Comparison of ENCODE assay signal across 10 mouse cellular contexts in the genomic region with DNA sequence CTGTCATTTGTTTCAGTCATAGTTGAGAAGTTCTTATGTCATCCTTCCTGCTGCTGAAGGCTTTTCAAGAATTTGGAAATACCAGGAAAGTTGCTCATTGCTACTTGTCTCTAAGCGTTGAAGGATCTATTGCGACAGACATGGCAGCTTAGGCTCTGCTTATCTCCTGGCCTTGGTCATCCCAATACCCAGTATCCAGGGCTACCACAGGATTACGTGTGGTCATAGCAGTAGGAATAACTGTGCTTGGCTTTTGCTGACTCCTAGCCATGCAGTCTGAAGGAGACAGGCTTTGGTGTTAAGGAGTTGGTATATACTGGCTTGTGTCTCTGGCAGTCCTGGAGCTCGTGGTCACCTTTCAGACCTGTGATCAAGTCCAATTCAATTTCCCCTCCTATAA. TPM values are rescaled to one million over a fixed set of nuclear protein-coding genes. Genes with fewer than 3 reads are reported as not detected.
DNase-seq lines count a peak whose midpoint lies in the region; ATAC-seq and TF ChIP-seq lines count a peak whose summit lies in the region.
"Had no signal": no experiment of that assay in that cellular context is flagged by ENCODE, and none has a peak within 500 bp of the region (broad histone marks: within the 10 kb centered on the region; RNA-seq: fewer than 3 reads in every experiment).

No protein-coding gene starts in this region.

- POLR2A ChIA-PET in Patski (lab: Charles Lee), result no interaction called here

- no peaks in the 10 kb centered on the region for H3K9me3 ChIP-seq in intestine, embryonic 14.5 days (ENCODE audit: control insufficient read depth, low read length)
- no peaks in the 10 kb centered on the region for H3K9me3 ChIP-seq in intestine, embryonic 15.5 days
- H3K9me3 ChIP-seq: liver, embryonic 13.5 days had no signal

- in situ Hi-C loops in Patski (cut with MboI; ENCODE audit: low pct_unique_long_range_greater_than_20kb), result no loop called here

- WGBS in intestine, embryonic 14.5 days, result 84% methylated on average over 4 of the region's 4 CpGs
- WGBS in intestine, embryonic 15.5 days, result 85% methylated on average over 4 of the region's 4 CpGs

- H3K4me1 ChIP-seq in intestine, embryonic 14.5 days (replicated peaks; ENCODE audit: control insufficient read depth, insufficient read depth, low read length), result no peaks in the 10 kb centered on the region
- H3K4me1 ChIP-seq in intestine, embryonic 15.5 days (replicated peaks), result no peaks in the 10 kb centered on the region
- peaks cover 3% of the 10 kb centered on the region for H3K4me1 ChIP-seq in brown adipose tissue, adult 24 weeks (ENCODE audit: control insufficient read depth, insufficient read depth, insufficient read length, low read length)

- CTCF ChIA-PET in Patski (lab: Charles Lee), result interaction anchor here (1.3 to 2.2 kb wide), 3 partner anchors 8 to 184 kb away, joined by 3 to 6 read pairs (median 5); no protein-coding TSS in a partner anchor

- no peak for DNase-seq in intestine, embryonic 14.5 days (ENCODE audit: low spot score)
- DNase-seq in Patski (ENCODE audit: low read depth, low spot score), result no peak
- DNase-seq in spleen, adult 12 weeks (ENCODE audit: low spot score), result no peak
- DNase-seq in left cerebral cortex, adult 18-20 months (ENCODE audit: low spot score in 2 of 2), result no peak
- DNase-seq: liver, embryonic 13.5 days had no signal

- H3K36me3 ChIP-seq in intestine, embryonic 14.5 days (ENCODE audit: control insufficient read depth, insufficient read depth, low read length), result peaks cover 60% of the 10 kb centered on the region
- H3K36me3 ChIP-seq in intestine, embryonic 15.5 days, result peaks cover 17% of the 10 kb centered on the region; the same call in 1 of the 2 replicates

- H3K27me3 ChIP-seq in intestine, embryonic 14.5 days (replicated peaks; ENCODE audit: control insufficient read depth, insufficient read depth, low read length), result no peaks in the 10 kb centered on the region
- no peaks in the 10 kb centered on the region for H3K27me3 ChIP-seq in intestine, embryonic 15.5 days (replicated peaks)
- H3K27me3 ChIP-seq in Patski, result no peaks in the 10 kb centered on the region
- H3K27me3 ChIP-seq: liver, embryonic 13.5 days had no signal

- no peak overlapping the region for H3K9ac ChIP-seq in intestine, embryonic 14.5 days (ENCODE audit: low read length)
- no peak overlapping the region for H3K9ac ChIP-seq in intestine, embryonic 15.5 days
- H3K9ac ChIP-seq: liver, embryonic 13.5 days had no signal

- ATAC-seq in intestine, embryonic 14.5 days (replicated peaks; ENCODE audit: low FRiP score, low TSS enrichment, low read depth), result no peak
- ATAC-seq in intestine, embryonic 15.5 days, result no peak
- peak; percentile 73 for ATAC-seq in Patski
- 0 out of 2 replicates have a peak, but pooled peaks have one; percentile 31 for ATAC-seq in megakaryocyte progenitor cell, adult 5-6 weeks (replicated peaks; ENCODE audit: poor library complexity)

- no peak overlapping the region for H3K4me2 ChIP-seq in intestine, embryonic 14.5 days (ENCODE audit: low read length)
- H3K4me2 ChIP-seq in intestine, embryonic 15.5 days (replicated peaks), result no peak overlapping the region
- H3K4me2 ChIP-seq: liver, embryonic 13.5 days had no signal

- no peak for TF ChIP-seq CTCF in Patski (IDR thresholded peaks at IDR 0.05)

- no peak overlapping the region for H3K4me3 ChIP-seq in intestine, embryonic 14.5 days (ENCODE audit: low read depth, low read length)
- no peak overlapping the region for H3K4me3 ChIP-seq in intestine, embryonic 15.5 days (replicated peaks)
- H3K4me3 ChIP-seq in brown adipose tissue, adult 24 weeks (ENCODE audit: insufficient read depth, low read depth, low read length), result no peak overlapping the region
- H3K4me3 ChIP-seq: erythroblast, embryonic 14.5 days; liver, embryonic 13.5 days had no signal

- 0 out of 2 replicates have a peak overlapping the region, but pooled peaks have one; percentile 27 for H3K27ac ChIP-seq in intestine, embryonic 14.5 days (ENCODE audit: low read depth)
- H3K27ac ChIP-seq in intestine, embryonic 15.5 days, result no peak overlapping the region
- H3K27ac ChIP-seq in brown adipose tissue, adult 24 weeks (replicated peaks; ENCODE audit: low read depth, low read length), result peak overlapping the region; percentile 55
- H3K27ac ChIP-seq: liver, embryonic 13.5 days had no signal

RNA-seq across cellular contexts. Expression of gene Tes3-ps, which starts 32.8 kb away (rescaled TPM):
- polyA plus RNA-seq in intestine, embryonic 14.5 days (2014; fragmentation: Nextera tagmentation; extraction: Ambion mirVana), result 0.55 and 1.0 TPM in 2 replicates
- polyA plus RNA-seq in intestine, embryonic 15.5 days (2015; fragmentation: Nextera tagmentation; extraction: Ambion mirVana), result 0.68 and 0.77 TPM in 2 replicates
- polyA plus RNA-seq in Patski (2021), result 5.1 TPM
- polyA plus RNA-seq in brown adipose tissue, adult 24 weeks (2012; ENCODE audit: insufficient read depth, insufficient read length, missing spikeins), result 1.8 and 2.0 TPM in 2 replicates
- total RNA-seq in megakaryocyte progenitor cell, adult 5-6 weeks (2015), result 1.3 and 1.7 TPM in 2 replicates
- 1.9 and 3.1 TPM in 2 replicates for total RNA-seq in megakaryocyte progenitor cell, adult 5-6 weeks (2017)
- total RNA-seq in left cerebral cortex, adult 18-20 months (2021), result 1 to 10 TPM; 1.5 to 2.3 TPM
- polyA plus RNA-seq: spleen, adult 2 months had no signal

RNA-seq across cellular contexts. Expression of gene Ippk, which starts 39.2 kb away (rescaled TPM):
- 18.5 and 18.7 TPM in 2 replicates for polyA plus RNA-seq in intestine, embryonic 14.5 days (2014; fragmentation: Nextera tagmentation; extraction: Ambion mirVana)
- polyA plus RNA-seq in intestine, embryonic 15.5 days (2015; fragmentation: Nextera tagmentation; extraction: Ambion mirVana), result 19.1 and 19.7 TPM in 2 replicates
- polyA plus RNA-seq in Patski (2021), result 14.1 TPM
- polyA plus RNA-seq in brown adipose tissue, adult 24 weeks (2012; ENCODE audit: insufficient read depth, insufficient read length, missing spikeins), result 4.4 and 5.9 TPM in 2 replicates
- 4.6 and 5.1 TPM in 2 replicates for total RNA-seq in megakaryocyte progenitor cell, adult 5-6 weeks (2015)
- 12.1 and 15.3 TPM in 2 replicates for total RNA-seq in megakaryocyte progenitor cell, adult 5-6 weeks (2017)
- 10 to 100 TPM; 14.5 to 18.4 TPM for total RNA-seq in left cerebral cortex, adult 18-20 months (2021)

RNA-seq across cellular contexts. Expression of gene Ecm2, which starts 44.3 kb away (rescaled TPM):
- polyA plus RNA-seq in intestine, embryonic 14.5 days (2014; fragmentation: Nextera tagmentation; extraction: Ambion mirVana), result 0.38 and 0.95 TPM in 2 replicates
- polyA plus RNA-seq in intestine, embryonic 15.5 days (2015; fragmentation: Nextera tagmentation; extraction: Ambion mirVana), result 0.84 and 0.92 TPM in 2 replicates
- 0.10 TPM for polyA plus RNA-seq in Patski (2021)
- polyA plus RNA-seq in brown adipose tissue, adult 24 weeks (2012; ENCODE audit: insufficient read depth, insufficient read length, missing spikeins), result 10.1 and 12.4 TPM in 2 replicates
- not detected in 2 replicates for total RNA-seq in megakaryocyte progenitor cell, adult 5-6 weeks (2015)
- total RNA-seq in megakaryocyte progenitor cell, adult 5-6 weeks (2017), result 0.10 and 0.17 TPM in 2 replicates
- 1 to 10 TPM; 2.8 to 3.1 TPM for total RNA-seq in left cerebral cortex, adult 18-20 months (2021)
- polyA plus RNA-seq: erythroblast, embryonic 14.5 days had no signal

Comparison
In these comparisons a context has a peak if more than half of its experiments do, and no peak if none do; other contexts are left out.
1. ATAC-seq: peak in Patski (single experiment) and megakaryocyte progenitor cell, adult 5-6 weeks (single experiment); none in intestine, embryonic 14.5 days (single experiment) and intestine, embryonic 15.5 days (single experiment).